In genomic region chr16:4489114-4489624, GRCm38 (mm10) we compare ENCODE assay signal across 9 mouse cellular contexts. TPM values are rescaled to one million over a fixed set of nuclear protein-coding genes. Genes with fewer than 3 reads are reported as not detected.
DNase-seq lines count a peak whose midpoint lies in the region; ATAC-seq lines count a peak whose summit lies in the region.
"Had no signal": no experiment of that assay in that cellular context is flagged by ENCODE, and none has a peak within 500 bp of the region (broad histone marks: within the 10 kb centered on the region; RNA-seq: fewer than 3 reads in every experiment).

No protein-coding gene starts in this region.

- H3K9ac ChIP-seq in heart, embryonic 15.5 days = no peak overlapping the region
- H3K9ac ChIP-seq in liver, embryonic 12.5 days = no peak overlapping the region
- no peak overlapping the region for H3K9ac ChIP-seq in stomach, embryonic 15.5 days

- peaks cover 4% of the 10 kb centered on the region for H3K4me1 ChIP-seq in forebrain, embryonic 10.5 days
- H3K4me1 ChIP-seq in heart, embryonic 15.5 days (replicated peaks) = peaks cover 14% of the 10 kb centered on the region
- no peaks in the 10 kb centered on the region for H3K4me1 ChIP-seq in liver, embryonic 12.5 days
- H3K4me1 ChIP-seq in stomach, embryonic 15.5 days = no peaks in the 10 kb centered on the region

- no peaks in the 10 kb centered on the region for H3K27me3 ChIP-seq in forebrain, embryonic 10.5 days (ENCODE audit: poor library complexity, severe bottlenecking)
- H3K27me3 ChIP-seq in heart, embryonic 15.5 days = no peaks in the 10 kb centered on the region
- H3K27me3 ChIP-seq in liver, embryonic 12.5 days (replicated peaks) = no peaks in the 10 kb centered on the region
- no peaks in the 10 kb centered on the region for H3K27me3 ChIP-seq in stomach, embryonic 15.5 days (replicated peaks)

- peaks cover 30% of the 10 kb centered on the region for H3K36me3 ChIP-seq in forebrain, embryonic 10.5 days (replicated peaks)
- H3K36me3 ChIP-seq in heart, embryonic 15.5 days = peaks cover 62% of the 10 kb centered on the region
- H3K36me3 ChIP-seq in liver, embryonic 12.5 days = 0 out of 2 replicates have a peak, but pooled peaks cover 4% of the 10 kb centered on the region
- no peaks in the 10 kb centered on the region for H3K36me3 ChIP-seq in stomach, embryonic 15.5 days

- no peak overlapping the region for H3K27ac ChIP-seq in forebrain, embryonic 10.5 days
- H3K27ac ChIP-seq in heart, embryonic 15.5 days = peak overlapping the region; percentile 76
- H3K27ac ChIP-seq in liver, embryonic 12.5 days = no peak overlapping the region
- H3K27ac ChIP-seq in stomach, embryonic 15.5 days = 0 out of 2 replicates have a peak overlapping the region, but pooled peaks have one; percentile 42
- H3K27ac ChIP-seq: macrophage had no signal

- no peak overlapping the region for H3K4me2 ChIP-seq in heart, embryonic 15.5 days
- no peak overlapping the region for H3K4me2 ChIP-seq in liver, embryonic 12.5 days
- H3K4me2 ChIP-seq in stomach, embryonic 15.5 days = no peak overlapping the region

- peak; percentile 69 to 85 for DNase-seq in CD8-positive naive resting alpha-beta T cell, adult 2 months (ENCODE audit: low read depth in 2 of 2, low spot score in 2 of 2)
- DNase-seq in c-Kit-negative CD71-positive TER-119-positive erythroid progenitor cells, embryonic 14.5 days (ENCODE audit: low read depth, low spot score) = peak; percentile 25
- peak; percentile 78 for DNase-seq in forebrain, embryonic 10.5 days (ENCODE audit: extremely low spot score, low spot score)
- DNase-seq in kidney, postnatal 14 days = peak; percentile 93
- peak; percentile 86 for DNase-seq in neural tube, embryonic 10.5 days (ENCODE audit: extremely low spot score, low spot score)

- 77% methylated on average over 11 of the region's 11 CpGs for WGBS in forebrain, embryonic 10.5 days
- 56% methylated on average over 11 of the region's 11 CpGs for WGBS in heart, embryonic 15.5 days
- 65% methylated on average over 11 of the region's 11 CpGs for WGBS in liver, embryonic 12.5 days (ENCODE audit: insufficient replicate concordance)
- 70% methylated on average over 11 of the region's 11 CpGs for WGBS in stomach, embryonic 15.5 days

- H3K4me3 ChIP-seq in forebrain, embryonic 10.5 days = no peak overlapping the region
- H3K4me3 ChIP-seq in heart, embryonic 15.5 days = no peak overlapping the region
- H3K4me3 ChIP-seq in liver, embryonic 12.5 days = no peak overlapping the region
- no peak overlapping the region for H3K4me3 ChIP-seq in stomach, embryonic 15.5 days (replicated peaks)

- ATAC-seq in heart, embryonic 15.5 days (replicated peaks; ENCODE audit: insufficient number of reproducible peaks, insufficient read depth, low FRiP score, low read depth) = peak; percentile 86
- ATAC-seq in liver, embryonic 12.5 days = peak; percentile 55; the same call in 1 of the 2 replicates
- ATAC-seq in stomach, embryonic 15.5 days (ENCODE audit: insufficient read depth, low FRiP score, low read depth) = peak; percentile 78

- H3K9me3 ChIP-seq in forebrain, embryonic 10.5 days = no peaks in the 10 kb centered on the region
- no peaks in the 10 kb centered on the region for H3K9me3 ChIP-seq in heart, embryonic 15.5 days (replicated peaks)
- no peaks in the 10 kb centered on the region for H3K9me3 ChIP-seq in liver, embryonic 12.5 days (replicated peaks)
- no peaks in the 10 kb centered on the region for H3K9me3 ChIP-seq in stomach, embryonic 15.5 days

RNA-seq across cellular contexts. Expression of gene Srl, which starts 52.4 kb away (rescaled TPM):
- 23.8 and 29.4 TPM in 2 replicates for polyA plus RNA-seq in forebrain, embryonic 10.5 days (2016; fragmentation: Nextera tagmentation; extraction: Ambion mirVana)
- 227 and 253 TPM in 2 replicates for polyA plus RNA-seq in heart, embryonic 15.5 days (2015; fragmentation: Nextera tagmentation; extraction: Ambion mirVana)
- 5.1 and 5.6 TPM in 2 replicates for polyA plus RNA-seq in liver, embryonic 12.5 days (2016; fragmentation: Nextera tagmentation; extraction: Ambion mirVana)
- 9.3 and 13.7 TPM in 2 replicates for polyA plus RNA-seq in stomach, embryonic 15.5 days (2015; fragmentation: Nextera tagmentation; extraction: Ambion mirVana)

Comparison
In these comparisons a context has a peak if more than half of its experiments do, and no peak if none do; other contexts are left out.
1. DNase-seq: peak in every context shown above with its lines; median percentile 93 in kidney, postnatal 14 days; 86 in neural tube, embryonic 10.5 days; 78 in forebrain, embryonic 10.5 days; 77 in CD8-positive naive resting alpha-beta T cell, adult 2 months; 25 in c-Kit-negative CD71-positive TER-119-positive erythroid progenitor cells, embryonic 14.5 days.
2. H3K27ac ChIP-seq: peak in heart, embryonic 15.5 days (single experiment) and stomach, embryonic 15.5 days (single experiment); none in forebrain, embryonic 10.5 days (single experiment) and liver, embryonic 12.5 days (single experiment).
3. Peak in every context shown above with its lines, with median percentiles within 50 percentile points of each other: ATAC-seq.